In genomic region chr7:114070458-114070840, GRCm38 (mm10) we compare ENCODE assay signal across 27 mouse cellular contexts. TPM values are rescaled to one million over a fixed set of nuclear protein-coding genes. Genes with fewer than 3 reads are reported as not detected.
DNase-seq lines count a peak whose midpoint lies in the region; ATAC-seq and TF ChIP-seq lines count a peak whose summit lies in the region.
"Had no signal": no experiment of that assay in that cellular context is flagged by ENCODE, and none has a peak within 500 bp of the region (broad histone marks: within the 10 kb centered on the region; RNA-seq: fewer than 3 reads in every experiment).

No protein-coding gene starts in this region.

- no peak overlapping the region for H3K4me2 ChIP-seq in forebrain, postnatal 0 days (ENCODE audit: low read depth)
- H3K4me2 ChIP-seq: embryonic facial prominence, embryonic 15.5 days; forebrain, embryonic 13.5 days; hindbrain, embryonic 12.5 days; liver, embryonic 13.5 days; midbrain, embryonic 12.5 days; neural tube, embryonic 13.5 days had no signal

- H3K9me3 ChIP-seq in forebrain, postnatal 0 days (ENCODE audit: low read length): no peaks in the 10 kb centered on the region
- H3K9me3 ChIP-seq: embryonic facial prominence, embryonic 10.5 days; embryonic facial prominence, embryonic 15.5 days; forebrain, embryonic 13.5 days; G1E; hindbrain, embryonic 12.5 days; liver, embryonic 13.5 days; megakaryocyte, embryonic 14.5 days; midbrain, embryonic 12.5 days; neural tube, embryonic 13.5 days had no signal

- H3K9ac ChIP-seq in forebrain, postnatal 0 days: no peak overlapping the region
- H3K9ac ChIP-seq: embryonic facial prominence, embryonic 15.5 days; forebrain, embryonic 13.5 days; hindbrain, embryonic 12.5 days; liver, embryonic 13.5 days; midbrain, embryonic 12.5 days; neural tube, embryonic 13.5 days had no signal

- peak overlapping the region; percentile 72 for H3K27ac ChIP-seq in spleen, adult 2 months (ENCODE audit: insufficient read depth, low read length)
- no peak overlapping the region for H3K27ac ChIP-seq in forebrain, postnatal 0 days (ENCODE audit: low read depth, low read length)
- H3K27ac ChIP-seq: embryonic facial prominence, embryonic 15.5 days; forebrain, embryonic 13.5 days; hindbrain, embryonic 12.5 days; liver, embryonic 13.5 days; midbrain, embryonic 12.5 days; neural tube, embryonic 13.5 days had no signal

- H3K4me1 ChIP-seq in spleen, adult 2 months (ENCODE audit: control insufficient read depth, insufficient read depth, insufficient read length): peaks cover 29% of the 10 kb centered on the region
- 0 out of 2 replicates have a peak, but pooled peaks cover 5% of the 10 kb centered on the region for H3K4me1 ChIP-seq in forebrain, postnatal 0 days (ENCODE audit: insufficient read depth)

- TF ChIP-seq CTCF in spleen, adult 2 months (IDR thresholded peaks at IDR 0.05; ENCODE audit: extremely low read depth, insufficient read depth, insufficient read length, insufficient replicate concordance): no peak
- no peak for TF ChIP-seq CTCF in forebrain, postnatal 0 days (IDR thresholded peaks at IDR 0.05; ENCODE audit: low read depth)

- TF ChIP-seq POLR2A in spleen, adult 2 months (IDR thresholded peaks at IDR 0.05; ENCODE audit: low read depth, low read length): no peak

- no peaks in the 10 kb centered on the region for H3K36me3 ChIP-seq in spleen, adult 2 months (ENCODE audit: control insufficient read depth, insufficient read depth, low read length)
- H3K36me3 ChIP-seq in forebrain, postnatal 0 days (ENCODE audit: insufficient read depth): no peaks in the 10 kb centered on the region
- H3K36me3 ChIP-seq: embryonic facial prominence, embryonic 10.5 days; embryonic facial prominence, embryonic 15.5 days; G1E; hindbrain, embryonic 12.5 days; liver, embryonic 13.5 days; midbrain, embryonic 12.5 days; neural tube, embryonic 13.5 days had no signal

- DNase-seq in spleen, adult 2 months (ENCODE audit: low read depth in 1 of 2, low spot score in 2 of 2): no peak
- DNase-seq in spleen, postnatal 36 days (ENCODE audit: low spot score in 2 of 2): no peak
- peak; percentile 8 for DNase-seq in T-cell, adult 2 months (ENCODE audit: low spot score)
- DNase-seq in adrenal gland, postnatal 25 days: peak; percentile 15
- DNase-seq in kidney, postnatal 4 days: no peak
- DNase-seq in forebrain, postnatal 0 days: no peak
- DNase-seq in spleen, adult 18-20 months: no peak
- DNase-seq: cerebellum, adult 8-10 months; cerebellum, postnatal 25 days; gastrocnemius, postnatal 14 days; heart, postnatal 14 days; kidney, adult 9 months; kidney, postnatal 10 days; liver, embryonic 13.5 days; lung, adult 18-20 months; lung, postnatal 4 days; thymus, adult 2 months had no signal

- ATAC-seq in forebrain, postnatal 0 days: no peak
- ATAC-seq: forebrain, embryonic 13.5 days; intestine, embryonic 16.5 days; lung, postnatal 0 days had no signal

- WGBS in spleen, adult 2 months: 74% methylated on average over 3 of the region's 3 CpGs
- WGBS in forebrain, postnatal 0 days: 88% methylated on average over 3 of the region's 3 CpGs

- H3K4me3 ChIP-seq in spleen, adult 2 months (ENCODE audit: extremely low read depth, insufficient read depth, insufficient read length): no peak overlapping the region
- no peak overlapping the region for H3K4me3 ChIP-seq in forebrain, postnatal 0 days (ENCODE audit: low read depth, low read length)
- H3K4me3 ChIP-seq: embryonic facial prominence, embryonic 10.5 days; embryonic facial prominence, embryonic 15.5 days; forebrain, embryonic 13.5 days; hindbrain, embryonic 12.5 days; liver, embryonic 13.5 days; megakaryocyte, embryonic 14.5 days; midbrain, embryonic 12.5 days; neural tube, embryonic 13.5 days had no signal

- no peaks in the 10 kb centered on the region for H3K27me3 ChIP-seq in spleen, adult 2 months (ENCODE audit: control insufficient read depth, insufficient read depth, low read length)
- H3K27me3 ChIP-seq in forebrain, postnatal 0 days (ENCODE audit: insufficient read depth, low read length): no peaks in the 10 kb centered on the region
- H3K27me3 ChIP-seq: embryonic facial prominence, embryonic 15.5 days; forebrain, embryonic 13.5 days; hindbrain, embryonic 12.5 days; liver, embryonic 13.5 days; midbrain, embryonic 12.5 days; neural tube, embryonic 13.5 days had no signal

RNA-seq across cellular contexts. Expression of gene Rras2, which starts 47.1 kb away (rescaled TPM):
- polyA plus RNA-seq in spleen, adult 2 months (2012; rRNA removed): 14.4 and 29.0 TPM in 2 replicates
- 23.9 and 28.3 TPM in 2 replicates for total RNA-seq in adrenal gland, postnatal 25 days (2021)
- 56.6 and 69.6 TPM in 2 replicates for total RNA-seq in forebrain, postnatal 0 days (2014; rRNA removed)
- 34.4 and 35.0 TPM in 2 replicates for polyA plus RNA-seq in forebrain, postnatal 0 days (2015; fragmentation: Nextera tagmentation; extraction: Ambion mirVana)
- polyA plus RNA-seq: G1E had no signal

Comparison
In these comparisons a context has a peak if more than half of its experiments do, and no peak if none do; other contexts are left out.
1. DNase-seq: peak in T-cell, adult 2 months (single experiment) and adrenal gland, postnatal 25 days (single experiment); none in spleen, adult 2 months (0 of 2), spleen, postnatal 36 days (0 of 2), kidney, postnatal 4 days (0 of 2), forebrain, postnatal 0 days (single experiment) and spleen, adult 18-20 months (0 of 2).